Mouse (Mus musculus): ENCODE measurements around the gene Cltc. TPM values are rescaled to one million over a fixed set of nuclear protein-coding genes. Genes with fewer than 3 reads are reported as not detected.
"Not testable (repeated sequence)": the region's sequence is repeated elsewhere in the genome, so short reads cannot be mapped to it uniquely, and the experiment has no call there.

The Cltc gene
- polyA plus RNA-seq (2014; fragmentation: Nextera tagmentation; extraction: Ambion mirVana): 196 and 214 TPM in 2 replicates

GRCm38 (mm10) chr11:86757480-86758371 is at the start of gene Cltc:
Gene Cltc, minus strand, starts transcription at chr11:86757565.
- peaks cover 4% of the 10 kb centered on the region; the same call in 1 of the 2 replicates for H3K4me1 ChIP-seq (ENCODE audit: control insufficient read depth, insufficient read depth, low read length)
- peak within 1 kb of the TSS; percentile 86 for H3K9ac ChIP-seq (ENCODE audit: low read length)
- H3K4me2 ChIP-seq (ENCODE audit: low read depth): peak within 1 kb of the TSS; percentile 68
- peak within 1 kb of the TSS; percentile 93 for H3K4me3 ChIP-seq (ENCODE audit: low read depth, low read length)
- no peaks in the 10 kb centered on the region for H3K27me3 ChIP-seq (ENCODE audit: control insufficient read depth, insufficient read depth, low read length)
- WGBS: under 1% methylated on average over 63 of the region's 73 CpGs
- no peaks in the 10 kb centered on the region for H3K36me3 ChIP-seq (ENCODE audit: control insufficient read depth, insufficient read depth, low read length)
- DNase-seq (ENCODE audit: low spot score) (peak; percentile 97), ATAC-seq (ENCODE audit: insufficient read depth, low FRiP score, low TSS enrichment) (peak; percentile 96)
- peak within 1 kb of the TSS; percentile 97 for H3K27ac ChIP-seq (ENCODE audit: low read depth, low read length)
- H3K9me3 ChIP-seq (ENCODE audit: control insufficient read depth, low read length): no peaks in the 10 kb centered on the region

- Histone ChIP-seq H3K9me3 (ENCODE audit: control insufficient read depth, low read length) (no peaks in the 10 kb centered on the region), H3K4me2 (ENCODE audit: low read depth) (peak overlapping the region; percentile 66), H3K27me3 (ENCODE audit: control insufficient read depth, insufficient read depth, low read length) (no peaks in the 10 kb centered on the region), H3K27ac (ENCODE audit: low read depth, low read length) (peak overlapping the region; percentile 72), H3K4me3 (ENCODE audit: low read depth, low read length) (peak overlapping the region; percentile 96), H3K4me1 (ENCODE audit: control insufficient read depth, insufficient read depth, low read length) (no peaks in the 10 kb centered on the region), H3K9ac (ENCODE audit: low read length) (peak overlapping the region; percentile 86), H3K36me3 (ENCODE audit: control insufficient read depth, insufficient read depth, low read length) (no peaks in the 10 kb centered on the region)
- WGBS: 0% methylated on average over 25 of the region's 25 CpGs
- peak; percentile 81 for DNase-seq (ENCODE audit: low spot score)
- ATAC-seq (ENCODE audit: insufficient read depth, low FRiP score, low TSS enrichment): peak; percentile 88
Measured at GRCm38 (mm10) chr11:86807001-86807477, 49.7 kb upstream of the Cltc start.

DNA sequence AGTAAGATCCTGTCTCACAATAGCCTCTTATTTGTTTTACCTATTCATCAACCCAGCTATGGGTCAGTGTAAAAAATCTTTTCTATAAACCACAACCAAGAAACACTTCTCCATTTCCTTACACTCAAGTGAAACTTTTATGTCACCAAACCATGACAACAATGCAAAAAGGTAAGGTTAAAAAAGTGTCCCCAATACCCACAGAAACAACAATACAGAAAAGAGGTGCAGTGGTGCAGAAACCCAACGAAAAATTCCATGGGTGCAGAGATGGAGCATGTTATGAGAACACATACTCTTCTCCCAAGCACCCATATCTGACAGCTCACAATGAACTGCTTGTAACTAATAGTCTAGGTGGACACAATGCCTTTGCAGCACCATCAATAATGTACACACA is 36.8 kb upstream of the Cltc start:
- Histone ChIP-seq H3K4me2 (ENCODE audit: low read depth) (no peak overlapping the region), H3K27ac (ENCODE audit: low read depth, low read length) (no peak overlapping the region), H3K9ac (ENCODE audit: low read length) (no peak overlapping the region), H3K4me1 (ENCODE audit: control insufficient read depth, insufficient read depth, low read length) (no peaks in the 10 kb centered on the region), H3K9me3 (ENCODE audit: control insufficient read depth, low read length) (no peaks in the 10 kb centered on the region), H3K36me3 (ENCODE audit: control insufficient read depth, insufficient read depth, low read length) (no peaks in the 10 kb centered on the region; the same call in 1 of the 2 replicates), H3K4me3 (ENCODE audit: low read depth, low read length) (no peak overlapping the region), H3K27me3 (ENCODE audit: control insufficient read depth, insufficient read depth, low read length) (no peaks in the 10 kb centered on the region)
- 88% methylated on average over 1 of the region's 1 CpGs for WGBS
- no peak for DNase-seq (ENCODE audit: low spot score)
- no peak for ATAC-seq (ENCODE audit: insufficient read depth, low FRiP score, low TSS enrichment)

GRCm38 (mm10) chr11:86787436-86787835 is 30.1 kb upstream of the Cltc start:
- H3K36me3 ChIP-seq (ENCODE audit: control insufficient read depth, insufficient read depth, low read length); H3K9ac ChIP-seq (ENCODE audit: low read length); H3K4me3 ChIP-seq (ENCODE audit: low read depth, low read length); H3K4me1 ChIP-seq (ENCODE audit: control insufficient read depth, insufficient read depth, low read length); H3K27ac ChIP-seq (ENCODE audit: low read depth, low read length); H3K27me3 ChIP-seq (ENCODE audit: control insufficient read depth, insufficient read depth, low read length); H3K9me3 ChIP-seq (ENCODE audit: control insufficient read depth, low read length); ATAC-seq (ENCODE audit: insufficient read depth, low FRiP score, low TSS enrichment); H3K4me2 ChIP-seq (ENCODE audit: low read depth); DNase-seq (ENCODE audit: low spot score): not testable (repeated sequence)
- WGBS: 97% methylated on average over 5 of the region's 5 CpGs

- Histone ChIP-seq H3K4me1 (ENCODE audit: control insufficient read depth, insufficient read depth, low read length) (no peaks in the 10 kb centered on the region), H3K36me3 (ENCODE audit: control insufficient read depth, insufficient read depth, low read length) (0 out of 2 replicates have a peak, but pooled peaks cover 3% of the 10 kb centered on the region)
- WGBS: 93% methylated on average over 2 of the region's 2 CpGs
Measured at GRCm38 (mm10) chr11:86785767-86786166, 28.4 kb upstream of the Cltc start.

GRCm38 (mm10) chr11:86769884-86770283 is 12.5 kb upstream of the Cltc start:
- no peak overlapping the region for H3K9ac ChIP-seq (ENCODE audit: low read length)
- H3K27me3 ChIP-seq (ENCODE audit: control insufficient read depth, insufficient read depth, low read length): no peaks in the 10 kb centered on the region
- ATAC-seq (ENCODE audit: insufficient read depth, low FRiP score, low TSS enrichment): no peak
- H3K36me3 ChIP-seq (ENCODE audit: control insufficient read depth, insufficient read depth, low read length): peaks cover 4% of the 10 kb centered on the region; the same call in 1 of the 2 replicates
- no peaks in the 10 kb centered on the region for H3K4me1 ChIP-seq (ENCODE audit: control insufficient read depth, insufficient read depth, low read length)
- H3K27ac ChIP-seq (ENCODE audit: low read depth, low read length): no peak overlapping the region
- H3K4me2 ChIP-seq (ENCODE audit: low read depth): no peak overlapping the region
- whole genome bisulfite sequencing: 89% methylated on average over 4 of the region's 4 CpGs
- no peaks in the 10 kb centered on the region for H3K9me3 ChIP-seq (ENCODE audit: control insufficient read depth, low read length)
- no peak overlapping the region for H3K4me3 ChIP-seq (ENCODE audit: low read depth, low read length)
- no peak for DNase-seq (ENCODE audit: low spot score)

More at GRCm38 (mm10) chr11:86785767-86786166, 28.4 kb upstream of the Cltc start:
- Histone ChIP-seq H3K9ac (ENCODE audit: low read length) (no peak overlapping the region), H3K27me3 (ENCODE audit: control insufficient read depth, insufficient read depth, low read length) (no peaks in the 10 kb centered on the region), H3K27ac (ENCODE audit: low read depth, low read length) (no peak overlapping the region), H3K9me3 (ENCODE audit: control insufficient read depth, low read length) (no peaks in the 10 kb centered on the region), H3K4me2 (ENCODE audit: low read depth) (no peak overlapping the region), H3K4me3 (ENCODE audit: low read depth, low read length) (no peak overlapping the region)
- DNase-seq (ENCODE audit: low spot score) (no peak), ATAC-seq (ENCODE audit: insufficient read depth, low FRiP score, low TSS enrichment) (no peak)

DNA sequence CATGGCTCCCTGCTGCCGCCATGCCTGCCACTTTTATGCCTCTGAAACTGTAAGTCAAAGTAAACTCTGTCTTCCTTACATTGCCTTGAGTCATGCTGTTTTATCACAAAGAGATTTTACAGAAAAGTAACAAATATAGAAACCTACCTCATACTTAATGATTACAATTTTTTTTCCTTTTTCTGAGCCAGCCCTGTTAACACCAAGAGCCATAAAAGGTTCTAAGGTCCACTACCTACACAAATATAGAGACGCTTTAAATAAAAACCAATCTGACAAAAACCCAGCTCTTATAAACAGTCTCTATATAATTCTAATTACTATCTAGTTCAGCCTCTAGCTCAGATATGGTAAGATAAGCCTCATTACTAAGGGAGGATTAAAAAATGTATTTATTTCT is 7.1 kb upstream of the Cltc start:
- no peak overlapping the region for H3K4me2 ChIP-seq (ENCODE audit: low read depth)
- H3K9me3 ChIP-seq (ENCODE audit: control insufficient read depth, low read length): no peaks in the 10 kb centered on the region
- H3K4me1 ChIP-seq (ENCODE audit: control insufficient read depth, insufficient read depth, low read length): no peaks in the 10 kb centered on the region
- H3K4me3 ChIP-seq (ENCODE audit: low read depth, low read length): no peak overlapping the region
- 89% methylated on average over 2 of the region's 2 CpGs for WGBS
- no peak overlapping the region for H3K27ac ChIP-seq (ENCODE audit: low read depth, low read length)
- DNase-seq (ENCODE audit: low spot score) (no peak), ATAC-seq (ENCODE audit: insufficient read depth, low FRiP score, low TSS enrichment) (no peak)
- H3K9ac ChIP-seq (ENCODE audit: low read length): no peak overlapping the region
- H3K27me3 ChIP-seq (ENCODE audit: control insufficient read depth, insufficient read depth, low read length): no peaks in the 10 kb centered on the region
- no peaks in the 10 kb centered on the region for H3K36me3 ChIP-seq (ENCODE audit: control insufficient read depth, insufficient read depth, low read length)

DNA sequence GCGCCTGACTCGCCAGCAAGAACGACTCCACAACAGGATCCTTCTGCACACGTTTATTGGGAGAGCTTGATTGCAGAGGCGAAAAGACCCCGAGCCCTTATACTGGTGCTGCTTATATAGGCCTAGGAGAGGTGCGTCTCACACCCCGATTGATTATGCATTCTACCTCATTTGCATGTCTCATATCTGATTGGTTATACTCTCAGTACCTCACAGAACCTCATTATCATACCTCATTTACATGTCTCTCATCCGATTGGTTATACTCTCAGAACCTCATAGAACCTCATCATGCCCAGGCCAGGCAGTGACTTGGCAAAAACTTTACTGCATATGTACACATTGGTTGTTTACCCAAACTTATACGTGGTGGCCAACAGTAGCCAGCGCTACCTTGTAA is 5.8 kb upstream of the Cltc start:
- H3K4me2 ChIP-seq (ENCODE audit: low read depth); H3K4me1 ChIP-seq (ENCODE audit: control insufficient read depth, insufficient read depth, low read length); H3K9ac ChIP-seq (ENCODE audit: low read length); H3K27ac ChIP-seq (ENCODE audit: low read depth, low read length); ATAC-seq (ENCODE audit: insufficient read depth, low FRiP score, low TSS enrichment); H3K4me3 ChIP-seq (ENCODE audit: low read depth, low read length); H3K9me3 ChIP-seq (ENCODE audit: control insufficient read depth, low read length); H3K27me3 ChIP-seq (ENCODE audit: control insufficient read depth, insufficient read depth, low read length); H3K36me3 ChIP-seq (ENCODE audit: control insufficient read depth, insufficient read depth, low read length); DNase-seq (ENCODE audit: low spot score): not testable (repeated sequence)
- 92% methylated on average over 11 of the region's 11 CpGs for WGBS

- no peak for DNase-seq (ENCODE audit: low spot score)
- H3K4me2 ChIP-seq (ENCODE audit: low read depth): no peak overlapping the region
- peaks cover 1% of the 10 kb centered on the region; the same call in 1 of the 2 replicates for H3K4me1 ChIP-seq (ENCODE audit: control insufficient read depth, insufficient read depth, low read length)
- no peaks in the 10 kb centered on the region for H3K27me3 ChIP-seq (ENCODE audit: control insufficient read depth, insufficient read depth, low read length)
- no peak overlapping the region for H3K9ac ChIP-seq (ENCODE audit: low read length)
- no peak overlapping the region for H3K27ac ChIP-seq (ENCODE audit: low read depth, low read length)
- H3K9me3 ChIP-seq (ENCODE audit: control insufficient read depth, low read length): no peaks in the 10 kb centered on the region
- H3K36me3 ChIP-seq (ENCODE audit: control insufficient read depth, insufficient read depth, low read length): no peaks in the 10 kb centered on the region
- H3K4me3 ChIP-seq (ENCODE audit: low read depth, low read length): no peak overlapping the region
- ATAC-seq (ENCODE audit: insufficient read depth, low FRiP score, low TSS enrichment): no peak
Measured at GRCm38 (mm10) chr11:86760357-86760756, 3.0 kb upstream of the Cltc start.
